Mouse (Mus musculus) Muller cell, postnatal 12 days (primary cell): ENCODE results near the gene Itga9.

Source experiments
- DNase-seq: peaks from one replicate; pipeline ENCODE4 v3.0.0-alpha.2; 2015; ENCODE audit errors: inconsistent ontology term

The Itga9 gene

GRCm38 (mm10) chr9:118653436-118653835 lies 46.9 kb downstream of the Itga9 start:
- no peak for DNase-seq

DNA sequence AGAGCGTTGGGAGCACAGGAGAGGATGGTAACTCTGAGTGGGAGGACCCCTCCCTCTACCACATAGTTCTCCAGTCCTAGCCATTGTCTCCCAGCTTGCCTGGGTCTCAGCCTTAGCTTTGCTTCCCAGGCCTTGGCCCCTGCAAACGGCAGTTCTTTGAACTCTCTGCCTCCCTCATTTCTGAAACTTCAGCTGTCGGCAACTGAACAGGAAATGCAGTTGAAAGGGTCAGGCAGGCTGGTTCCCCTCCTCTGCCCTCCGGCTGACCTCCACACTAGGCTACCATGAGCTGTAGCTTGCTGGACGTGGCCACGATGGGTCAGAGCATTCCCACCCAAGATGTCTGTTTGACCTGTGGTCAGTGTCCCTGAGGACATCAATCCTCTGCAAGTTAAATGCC lies 48.5 kb downstream of the Itga9 start:
- no peak for DNase-seq

- no peak for DNase-seq
These were observed 49.2 kb downstream of the Itga9 start for GRCm38 (mm10) chr9:118655726-118656125.

GRCm38 (mm10) chr9:118658159-118658558 lies 51.7 kb downstream of the Itga9 start:
- no peak for DNase-seq

DNA sequence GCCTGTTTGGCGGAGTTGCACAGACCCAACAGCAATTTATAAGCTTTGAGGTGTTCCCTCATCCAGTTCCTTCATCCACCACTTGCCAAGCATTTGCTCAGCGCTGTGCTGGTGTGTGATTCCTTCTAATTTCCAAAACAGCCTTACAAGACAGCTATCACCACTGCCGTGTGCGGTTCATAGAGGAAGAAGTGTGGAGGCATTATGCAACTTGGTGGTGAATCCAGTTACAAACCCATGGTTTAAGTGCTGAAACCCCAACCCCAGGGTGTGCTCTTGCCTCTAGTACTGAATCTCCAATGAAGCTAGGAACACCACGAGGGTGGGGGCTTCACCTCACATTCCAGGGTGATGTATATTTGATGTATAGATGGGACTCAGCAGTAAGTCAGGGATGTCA lies 53.3 kb downstream of the Itga9 start:
- no peak for DNase-seq

GRCm38 (mm10) chr9:118660259-118660658 lies 53.8 kb downstream of the Itga9 start:
- no peak for DNase-seq

DNA sequence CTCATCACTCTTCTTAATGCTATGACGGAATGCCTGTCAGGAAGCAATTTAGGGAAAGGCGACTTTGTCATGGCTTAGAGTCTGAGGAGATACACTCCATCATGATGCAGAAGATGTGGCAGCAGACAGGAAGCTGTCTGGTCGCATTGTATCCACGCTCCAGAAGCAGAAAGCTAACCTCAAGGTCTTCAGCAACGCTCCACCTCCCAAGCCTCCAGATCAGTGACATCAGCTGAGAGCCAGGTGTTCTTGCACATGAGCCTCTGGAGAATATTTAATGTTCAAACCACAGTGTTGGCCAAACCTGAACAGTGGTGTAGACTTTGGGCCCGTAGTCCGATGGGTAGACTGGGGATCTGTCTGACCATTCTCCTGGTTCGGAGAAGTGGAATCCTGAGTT lies 55.5 kb downstream of the Itga9 start:
- no peak for DNase-seq

GRCm38 (mm10) chr9:118662476-118662875 lies 56.0 kb downstream of the Itga9 start:
- no peak for DNase-seq

DNA sequence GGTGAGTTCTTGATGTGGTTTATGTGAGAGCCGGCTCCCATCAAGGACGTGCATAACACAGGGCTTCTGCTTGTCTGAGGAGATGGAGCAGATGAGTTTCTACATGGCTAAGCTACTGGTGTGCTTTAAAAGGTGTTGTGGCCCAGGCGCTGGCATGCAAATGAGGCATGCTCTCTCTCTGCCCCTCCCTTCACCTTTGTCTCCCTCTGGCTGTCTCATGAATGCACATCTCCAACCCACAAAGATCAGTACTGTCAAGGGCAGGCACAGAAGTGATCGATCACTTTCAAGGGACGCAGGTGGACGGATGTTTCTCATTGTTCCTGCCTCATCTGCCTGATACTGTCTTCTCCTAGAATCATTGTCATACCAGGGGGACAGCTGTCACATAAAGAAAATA lies 57.4 kb downstream of the Itga9 start:
- DNase-seq, result no peak

DNA sequence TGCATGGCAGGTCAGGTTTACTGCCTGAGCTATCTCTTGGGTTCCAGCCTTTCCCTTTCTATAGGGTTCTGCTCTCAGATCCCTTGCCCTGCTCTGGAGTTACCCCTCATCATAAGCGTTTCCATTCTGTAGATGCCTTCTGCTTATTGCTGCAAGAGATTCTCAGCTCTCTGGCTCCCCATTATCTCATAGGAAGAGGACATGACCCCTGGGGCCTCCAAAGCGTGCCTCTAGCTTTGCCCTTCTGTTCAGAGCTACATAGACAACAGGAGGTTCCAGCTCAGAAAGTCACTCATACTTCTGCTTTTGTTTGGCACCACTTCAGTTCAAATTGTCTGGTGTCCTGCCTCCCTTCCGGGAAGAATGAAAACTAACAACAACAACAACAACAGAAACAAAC lies 59.6 kb downstream of the Itga9 start:
- no peak for DNase-seq

GRCm38 (mm10) chr9:118669696-118670095 lies 63.2 kb downstream of the Itga9 start:
- no peak for DNase-seq

DNA sequence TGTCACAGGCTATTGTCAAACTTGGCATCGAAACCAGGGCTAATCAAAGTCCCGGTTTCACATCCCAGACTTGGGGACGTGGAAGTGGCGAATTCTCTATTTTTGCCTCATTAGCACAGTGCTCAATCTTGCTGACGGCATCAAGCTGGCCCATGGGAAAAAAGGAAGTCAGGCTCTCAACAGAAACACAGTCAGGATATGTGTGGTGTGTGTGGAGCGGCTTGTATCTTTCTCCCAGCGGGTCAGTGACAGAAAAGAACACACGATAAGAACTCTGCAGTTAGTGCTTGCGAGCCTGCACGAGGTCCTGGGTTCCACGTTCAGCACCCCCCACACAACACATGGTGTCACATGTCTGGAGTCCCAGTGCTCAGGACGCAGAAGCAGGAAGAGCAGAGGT lies 67.8 kb downstream of the Itga9 start:
- no peak for DNase-seq

- no peak for DNase-seq
These were observed 68.3 kb downstream of the Itga9 start for GRCm38 (mm10) chr9:118674761-118675160.

DNA sequence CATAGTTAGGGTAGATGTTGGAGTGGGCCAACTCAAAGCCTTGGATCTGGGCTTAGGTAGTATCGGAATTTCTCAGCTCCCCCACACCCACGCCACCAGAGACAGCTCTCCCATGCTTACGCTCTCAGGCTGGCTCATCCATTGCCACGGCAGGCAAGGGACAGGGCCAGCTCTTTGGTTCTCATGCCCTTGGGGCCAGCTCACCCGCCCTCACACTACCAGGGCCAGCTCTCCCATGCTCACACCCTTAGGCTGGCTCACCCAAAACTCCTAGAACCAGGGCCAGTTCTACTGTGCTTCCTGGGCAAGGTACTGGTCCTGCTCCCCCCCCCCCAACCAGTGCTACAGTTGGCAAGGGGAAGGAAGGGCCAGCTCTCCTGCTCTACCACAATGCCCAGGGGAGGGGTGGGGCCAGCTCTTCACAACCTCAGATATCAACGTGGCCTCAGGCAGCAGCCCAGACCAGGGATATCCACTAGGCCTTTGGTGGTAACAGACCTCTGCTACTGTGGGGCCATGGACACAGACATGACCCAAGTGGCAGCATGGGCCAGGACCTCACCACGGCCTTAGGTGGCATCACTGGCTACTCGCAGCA lies 69.2 kb downstream of the Itga9 start:
- DNase-seq, result no peak

DNA sequence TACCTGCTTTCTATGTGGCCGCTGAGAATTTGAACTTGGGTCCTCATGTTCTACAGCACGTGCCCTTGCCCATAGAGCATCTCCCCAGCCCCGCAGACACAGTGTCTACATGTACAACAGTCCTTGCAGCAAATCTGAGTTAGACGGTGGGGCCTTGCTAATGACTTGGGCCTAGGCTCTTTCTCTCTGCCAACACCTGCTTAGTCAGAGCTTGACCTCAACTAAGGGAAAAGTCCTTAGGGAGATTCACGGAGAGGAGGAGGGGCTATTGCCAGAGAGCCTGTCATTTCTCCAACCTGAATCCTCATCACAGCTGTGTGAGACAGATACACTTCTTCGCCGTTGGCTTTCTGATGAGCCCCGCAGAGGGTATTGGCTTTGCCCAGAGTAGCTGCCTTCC lies 70.2 kb downstream of the Itga9 start:
- no peak for DNase-seq

- DNase-seq, result no peak
These were observed 70.9 kb downstream of the Itga9 start for GRCm38 (mm10) chr9:118677349-118677748.

DNA sequence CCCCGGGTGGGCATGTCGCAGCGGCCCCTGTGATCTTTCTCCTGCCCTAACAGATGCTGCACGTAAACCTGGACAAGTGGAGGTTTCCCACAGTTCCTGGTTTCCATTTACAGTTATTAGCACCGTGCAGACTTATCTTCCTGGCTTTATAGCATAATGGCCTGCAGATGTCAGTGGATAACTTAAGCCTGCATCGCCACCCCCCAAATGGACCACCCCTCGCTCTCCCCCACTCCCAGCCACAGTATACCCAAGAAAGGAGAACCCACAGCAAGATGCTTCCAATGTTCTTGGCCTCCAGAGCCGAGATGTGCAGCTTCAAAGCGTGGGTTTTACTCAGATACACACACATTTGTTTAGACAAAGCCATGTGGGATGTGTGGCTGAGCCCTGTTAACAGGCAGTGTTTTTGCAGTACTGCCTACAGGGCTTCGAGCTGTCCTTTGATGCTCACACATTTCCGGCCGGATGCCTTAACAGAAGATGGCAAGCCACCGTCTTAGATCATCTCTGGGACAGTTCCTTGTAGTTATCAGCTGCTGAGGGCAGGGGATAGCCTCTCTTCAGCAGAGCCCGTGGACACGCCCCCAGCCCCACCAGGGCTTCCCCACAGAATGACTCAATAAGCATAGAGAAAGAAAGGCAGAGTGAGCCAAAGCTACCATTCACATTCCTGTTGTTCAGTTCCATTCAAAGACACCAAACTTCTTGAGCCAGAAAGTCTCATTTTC lies 71.7 kb downstream of the Itga9 start:
- DNase-seq, result peak; percentile 94

DNA sequence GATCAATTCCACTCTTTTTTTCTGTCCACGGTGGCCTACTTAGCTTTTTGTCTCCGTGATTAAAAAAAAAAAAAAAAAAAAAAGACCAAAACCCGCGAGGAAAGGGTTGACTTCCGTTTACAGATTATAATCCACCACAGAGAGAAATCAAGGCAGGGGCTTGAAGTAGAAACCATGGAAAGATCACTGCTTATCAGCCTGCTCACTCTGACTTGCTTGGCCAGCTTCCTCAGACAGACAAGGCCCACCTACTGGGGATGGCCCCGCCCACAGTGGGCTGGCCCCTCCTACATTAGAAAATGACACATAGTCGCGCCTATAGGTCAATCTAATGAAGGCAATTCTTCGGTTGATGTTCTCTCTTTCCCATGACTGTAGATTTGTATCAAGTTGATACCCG lies 72.3 kb downstream of the Itga9 start:
- no peak for DNase-seq

DNA sequence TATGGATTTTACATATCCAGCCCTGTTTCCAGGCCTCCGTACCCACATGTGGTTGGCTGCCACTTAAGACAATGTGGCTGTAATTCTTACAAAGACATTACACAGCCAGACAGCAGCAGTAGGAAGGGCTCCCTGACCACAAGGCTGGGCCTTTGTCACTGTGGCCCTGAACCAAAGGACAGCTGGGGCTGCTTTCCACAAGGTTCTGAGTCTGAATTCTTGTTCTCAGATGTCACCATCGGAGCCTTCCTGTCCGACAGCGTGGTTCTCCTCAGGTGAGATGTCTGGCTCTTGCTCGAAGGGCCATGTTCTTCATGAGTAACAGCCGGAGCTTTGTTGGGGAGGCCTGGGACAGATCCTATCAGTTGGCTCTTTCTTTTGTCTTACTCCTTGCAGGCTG lies 75.0 kb downstream of the Itga9 start:
- no peak for DNase-seq

DNA sequence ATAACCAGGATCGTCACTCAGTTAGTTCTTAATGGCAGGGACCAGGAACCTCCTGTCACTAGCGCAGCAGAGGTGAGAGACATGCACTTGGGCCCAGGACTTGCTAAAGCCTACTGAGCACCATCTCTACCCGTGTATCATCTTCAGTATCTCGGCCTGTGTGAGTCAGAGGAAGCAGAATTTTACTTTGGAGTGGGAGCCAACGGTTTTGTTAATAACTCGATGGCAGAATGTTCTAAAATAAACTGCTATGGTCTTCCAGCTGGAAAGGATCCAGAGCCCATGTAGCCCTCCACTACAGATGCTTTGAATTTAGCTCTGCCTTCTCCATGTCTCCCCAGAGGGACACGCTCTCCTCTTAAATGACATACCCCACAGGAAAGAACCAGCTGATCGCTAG lies 75.7 kb downstream of the Itga9 start:
- no peak for DNase-seq

DNA sequence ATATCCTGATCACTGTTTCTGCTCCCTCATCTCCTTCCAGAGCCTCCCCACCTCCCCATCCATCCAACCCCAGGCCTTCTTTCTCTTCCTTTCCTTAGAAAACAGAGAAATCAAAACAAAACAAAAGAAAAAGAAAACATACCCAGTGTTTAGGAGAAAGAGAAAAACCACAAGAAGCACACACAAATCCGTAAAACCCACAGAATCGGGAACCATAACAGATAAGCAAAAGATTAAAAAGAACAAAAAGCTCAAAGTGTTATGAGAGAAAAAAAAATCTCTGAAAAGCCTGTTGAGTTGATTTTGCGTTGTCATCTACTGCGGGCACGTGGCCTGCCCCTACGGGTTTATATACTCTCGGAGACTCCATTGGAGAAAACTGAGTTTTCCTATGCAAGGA lies 77.0 kb downstream of the Itga9 start:
- no peak for DNase-seq

DNA sequence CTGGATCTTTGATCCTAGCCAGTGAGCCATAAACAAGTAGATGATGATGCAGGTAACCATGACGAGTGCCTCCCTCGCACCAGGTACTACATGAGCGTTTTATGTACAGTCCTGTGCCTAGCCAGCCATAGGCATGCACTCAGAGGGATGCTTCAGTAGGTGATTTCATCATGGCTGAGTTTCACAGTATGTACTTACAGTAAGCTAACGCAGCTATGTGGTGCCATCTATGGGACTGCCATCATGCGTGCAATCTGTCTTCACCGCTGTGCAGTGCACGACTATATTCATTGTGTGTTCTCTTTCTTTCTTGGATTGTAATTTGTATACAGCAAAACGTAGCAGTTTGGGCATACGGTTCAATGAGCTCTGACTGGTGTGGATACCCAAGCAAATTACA lies 77.9 kb downstream of the Itga9 start:
- no peak for DNase-seq

DNA sequence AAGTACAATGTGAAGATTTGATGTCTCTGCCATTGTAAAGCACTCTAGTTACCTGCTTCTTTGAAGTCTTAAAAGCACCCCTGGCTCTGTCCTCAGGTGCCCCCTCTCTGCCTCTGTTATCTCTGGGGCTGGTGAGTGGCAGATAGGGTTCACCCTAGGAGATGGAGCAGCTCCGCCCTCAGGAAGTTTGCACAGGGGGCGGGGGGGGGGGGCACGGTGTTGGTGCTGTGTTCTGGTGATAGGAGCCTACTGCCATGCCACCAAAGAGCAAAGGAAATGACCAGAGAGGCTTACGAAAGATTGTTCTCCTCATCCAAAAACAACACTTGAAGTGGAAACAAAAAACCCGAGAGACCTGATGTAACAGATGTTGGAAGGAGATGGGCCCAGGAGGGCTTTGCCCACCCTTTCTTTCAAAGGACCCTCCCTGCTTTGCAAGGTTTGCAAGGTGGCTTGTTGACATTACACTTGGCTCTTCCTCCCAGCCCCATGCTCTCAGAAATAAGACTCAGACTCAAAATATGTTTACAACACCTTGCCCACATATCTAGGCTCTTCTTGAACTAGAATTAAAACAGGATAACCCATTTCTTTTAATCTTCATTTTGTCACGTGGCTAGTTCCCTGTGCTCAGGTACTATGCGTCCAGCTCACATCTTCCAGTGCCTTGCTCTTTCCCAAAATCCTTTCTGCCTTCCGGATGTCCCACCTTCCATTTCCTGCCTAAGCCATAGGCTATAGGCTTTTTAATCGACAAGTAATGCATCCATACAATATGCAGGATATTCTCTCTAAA lies 79.9 kb downstream of the Itga9 start:
- DNase-seq, result no peak
